Mouse (Mus musculus) heart, embryonic 14.5 days (tissue): Measurements from ENCODE around the gene Dmac2. TPM values are rescaled to one million over a fixed set of nuclear protein-coding genes. Genes with fewer than 3 reads are reported as not detected.

Experiments used
- ATAC-seq: fragments of 200-750 bp; cut with Nextera tagmentation; 2 replicates; pipeline ENCODE4 v1.8.0; 2017; ENCODE audit warnings: low read depth, moderate TSS enrichment; ENCODE audit not compliant: insufficient number of reproducible peaks, insufficient read depth, low FRiP score
- H3K27ac ChIP-seq, 2 experiments: fragments of 200-500 bp in 1 of 2; fragments of 300-500 bp in 1 of 2; sonication (generic) in 1 of 2; replicated peaks in 1 of 2; 2 replicates each; pipeline ENCODE4 v1.5.1; 2012 to 2014; ENCODE audit warnings: low read depth in 2 of 2, low read length in 2 of 2, control low read depth in 1 of 2, mild to moderate bottlenecking in 1 of 2, mixed read lengths in 1 of 2; ENCODE audit not compliant: control insufficient read depth in 1 of 2, insufficient read depth in 1 of 2
- H3K27me3 ChIP-seq: fragments of 300-500 bp; sonication (generic); 2 replicates; pipeline ENCODE4 v1.6.1; 2014; ENCODE audit warnings: mild to moderate bottlenecking, low read length, control low read depth; ENCODE audit not compliant: control insufficient read depth, insufficient read depth
- H3K36me3 ChIP-seq: fragments of 300-500 bp; sonication (generic); 2 replicates; pipeline ENCODE4 v1.6.1; 2014; ENCODE audit warnings: mild to moderate bottlenecking, control low read depth, low read length, mixed read lengths; ENCODE audit not compliant: control insufficient read depth, insufficient read depth
- H3K4me1 ChIP-seq, 2 experiments: fragments of 200-500 bp in 1 of 2; fragments of 300-500 bp in 1 of 2; sonication (generic) in 1 of 2; 2 replicates each; pipeline ENCODE4 v1.6.1; 2012 to 2014; ENCODE audit warnings: low read length in 2 of 2, control low read depth in 1 of 2, mixed read lengths in 1 of 2; ENCODE audit not compliant: control insufficient read depth in 2 of 2, insufficient read depth in 2 of 2
- H3K4me2 ChIP-seq: fragments of 300-500 bp; sonication (generic); 2 replicates; pipeline ENCODE4 v1.6.1; 2014; ENCODE audit warnings: mild to moderate bottlenecking, low read length
- H3K4me3 ChIP-seq, 2 experiments: fragments of 200-500 bp in 1 of 2; fragments of 300-500 bp in 1 of 2; sonication (generic) in 1 of 2; 2 replicates each; pipeline ENCODE4 v1.5.1; 2012 to 2014; ENCODE audit warnings: low read length in 2 of 2, mild to moderate bottlenecking in 2 of 2, control low read depth in 1 of 2, low read depth in 1 of 2, moderate library complexity in 1 of 2; ENCODE audit not compliant: control insufficient read depth in 1 of 2, insufficient read depth in 1 of 2
- H3K9ac ChIP-seq: fragments of 300-500 bp; sonication (generic); 2 replicates; pipeline ENCODE4 v1.6.1; 2014; ENCODE audit warnings: mild to moderate bottlenecking, low read length
- H3K9me3 ChIP-seq: fragments of 300-500 bp; sonication (generic); 2 replicates; pipeline ENCODE4 v1.6.1; 2016; ENCODE audit warnings: low read length, control low read depth; ENCODE audit not compliant: control insufficient read depth
- WGBS: fragments of 180-500 bp; shearing (Covaris S2); extraction: QIAGEN DNeasy Blood & Tissue Kit; methylation state at CpG from one replicate; pipeline ENCODE4 v1.1.7; 2014; 5-methylcytosine and 5-hydroxymethylcytosine counted together
- polyA plus RNA-seq: library from polyadenylated mRNA; unstranded; fragments of >200 nt; fragmentation: Nextera tagmentation; extraction: Ambion mirVana; gene quantifications from 2 replicates; pipeline ENCODE4 v1.2.1, GENCODE M21; 2014

The Dmac2 gene
- polyA plus RNA-seq, 1 experiment from 2014 or later: 62.7 TPM

- Histone ChIP-seq H3K4me3 (no peak overlapping the region), H3K4me2 (no peak overlapping the region), H3K9me3 (no peaks in the 10 kb centered on the region), H3K27ac (no peak overlapping the region), H3K9ac (no peak overlapping the region), H3K4me1 (peaks cover 5 to 6% of the 10 kb centered on the region in 2 experiments), H3K36me3 (peaks cover 20% of the 10 kb centered on the region), H3K27me3 (no peaks in the 10 kb centered on the region)
- 76% methylated on average over 10 of the region's 10 CpGs for WGBS
- ATAC-seq: no peak
Measured at GRCm38 (mm10) chr7:25617376-25618160, 1.6 kb upstream of the Dmac2 start.

DNA sequence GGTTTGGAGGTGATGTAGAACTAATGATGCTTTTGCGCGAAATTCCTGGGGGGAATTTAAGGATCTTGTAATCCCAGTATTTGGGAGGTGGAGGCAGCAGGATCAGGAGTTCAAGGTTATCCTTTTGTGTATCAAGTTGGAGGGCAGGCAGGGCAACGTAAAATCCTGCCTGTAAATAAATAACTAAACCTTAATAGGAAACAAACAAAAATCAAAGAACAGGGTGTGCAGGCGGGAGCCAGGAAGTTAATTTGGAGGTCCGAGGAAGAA, 443 bp downstream of the Dmac2 start:
- H3K4me3 ChIP-seq: peak overlapping the region; percentile 81 to 87
- ATAC-seq: no peak
- 25% methylated on average over 5 of the region's 5 CpGs for WGBS

GRCm38 (mm10) chr7:25620101-25620500, 887 bp downstream of the Dmac2 start:
- H3K27me3 ChIP-seq: no peaks in the 10 kb centered on the region
- peak overlapping the region in 1 of 2 experiments; percentile 77; a peak in 1 of 4 replicates for H3K27ac ChIP-seq
- H3K4me1 ChIP-seq: peaks cover 5 to 9% of the 10 kb centered on the region in 2 experiments
- no peaks in the 10 kb centered on the region for H3K9me3 ChIP-seq
- no peak for ATAC-seq
- H3K36me3 ChIP-seq: peaks cover 44% of the 10 kb centered on the region
- no peak overlapping the region for H3K9ac ChIP-seq
- peak overlapping the region in 1 of 2 experiments; percentile 81; a peak in 2 of 4 replicates for H3K4me3 ChIP-seq
- 89% methylated on average over 5 of the region's 5 CpGs for WGBS
- H3K4me2 ChIP-seq: peak overlapping the region; percentile 86

More for the DNA sequence above, 443 bp downstream of the Dmac2 start:
- Histone ChIP-seq H3K4me1 (peaks cover 5 to 8% of the 10 kb centered on the region in 2 experiments), H3K27me3 (no peaks in the 10 kb centered on the region), H3K27ac (peak overlapping the region; percentile 51 to 77), H3K9me3 (no peaks in the 10 kb centered on the region), H3K9ac (peak overlapping the region; percentile 79), H3K4me2 (peak overlapping the region; percentile 86), H3K36me3 (peaks cover 39% of the 10 kb centered on the region)

- 90% methylated on average over 11 of the region's 11 CpGs for WGBS
- peaks cover 5 to 15% of the 10 kb centered on the region in 2 experiments for H3K4me1 ChIP-seq
- peaks cover 47% of the 10 kb centered on the region for H3K36me3 ChIP-seq
- no peak for ATAC-seq
- H3K9me3 ChIP-seq: no peaks in the 10 kb centered on the region
- no peaks in the 10 kb centered on the region for H3K27me3 ChIP-seq
- no peak overlapping the region for H3K9ac ChIP-seq
- no peak overlapping the region for H3K4me2 ChIP-seq
- no peak overlapping the region for H3K27ac ChIP-seq
- no peak overlapping the region for H3K4me3 ChIP-seq
Measured at GRCm38 (mm10) chr7:25620751-25621150, 1.5 kb downstream of the Dmac2 start.

- Histone ChIP-seq H3K9me3 (no peaks in the 10 kb centered on the region), H3K4me1 (peaks cover 14 to 43% of the 10 kb centered on the region in 2 experiments), H3K27me3 (no peaks in the 10 kb centered on the region), H3K36me3 (peaks cover 49% of the 10 kb centered on the region), H3K9ac (no peak overlapping the region), H3K4me3 (no peak overlapping the region), H3K27ac (no peak overlapping the region; a peak in 1 of 4 replicates), H3K4me2 (no peak overlapping the region)
- ATAC-seq: no peak
- WGBS: 88% methylated on average over 11 of the region's 11 CpGs
Measured at GRCm38 (mm10) chr7:25623857-25624370, 4.7 kb downstream of the Dmac2 start.

GRCm38 (mm10) chr7:25624851-25625250, 5.6 kb downstream of the Dmac2 start:
- peaks cover 56% of the 10 kb centered on the region for H3K36me3 ChIP-seq
- 31% methylated on average over 5 of the region's 5 CpGs for WGBS
- no peak overlapping the region for H3K4me2 ChIP-seq
- peak overlapping the region in 1 of 2 experiments; percentile 65; a peak in 2 of 4 replicates for H3K27ac ChIP-seq
- ATAC-seq: no peak
- H3K4me3 ChIP-seq: no peak overlapping the region
- peaks cover 14 to 40% of the 10 kb centered on the region in 2 experiments for H3K4me1 ChIP-seq
- no peaks in the 10 kb centered on the region for H3K9me3 ChIP-seq
- H3K27me3 ChIP-seq: no peaks in the 10 kb centered on the region
- H3K9ac ChIP-seq: no peak overlapping the region

DNA sequence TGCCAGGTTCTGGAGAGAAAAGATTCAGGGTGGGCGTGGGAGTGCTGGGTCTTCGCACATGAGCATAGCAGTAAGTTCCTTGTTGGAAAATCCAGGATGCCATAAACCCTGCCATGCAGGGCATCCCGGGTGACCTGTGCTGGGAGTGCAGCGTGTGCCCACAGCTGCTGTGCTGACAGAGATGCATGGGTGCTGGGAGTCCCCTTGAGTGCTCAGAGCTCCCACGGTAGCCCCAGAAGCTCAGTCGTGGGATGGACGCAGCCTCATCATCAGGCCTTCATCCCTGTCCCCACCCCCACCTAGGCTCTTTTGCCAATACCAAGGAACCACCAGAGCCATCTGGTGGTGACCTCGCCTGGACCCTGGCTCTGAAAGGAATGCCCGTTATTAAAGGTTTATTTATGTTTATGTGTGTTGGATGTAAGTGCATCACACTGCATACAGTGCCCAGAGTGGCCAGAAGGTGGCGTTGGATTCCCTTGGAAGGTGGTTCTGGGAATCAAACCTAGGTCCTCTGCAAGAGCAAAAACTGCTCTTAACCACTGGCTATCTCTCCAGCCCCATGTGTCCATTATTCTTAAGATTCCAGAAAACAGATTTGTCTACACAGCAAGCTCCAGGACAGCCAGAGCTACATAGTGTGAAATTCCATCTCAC, 6.5 kb downstream of the Dmac2 start:
- WGBS: 77% methylated on average over 10 of the region's 10 CpGs
- no peaks in the 10 kb centered on the region for H3K27me3 ChIP-seq
- H3K4me2 ChIP-seq: no peak overlapping the region
- no peak overlapping the region for H3K9ac ChIP-seq
- peak overlapping the region in 1 of 2 experiments; percentile 79; a peak in 3 of 4 replicates for H3K27ac ChIP-seq
- no peak for ATAC-seq
- peaks cover 11 to 37% of the 10 kb centered on the region in 2 experiments; a peak in 3 of 4 replicates for H3K4me1 ChIP-seq
- no peak overlapping the region for H3K4me3 ChIP-seq
- H3K36me3 ChIP-seq: peaks cover 63% of the 10 kb centered on the region
- H3K9me3 ChIP-seq: no peaks in the 10 kb centered on the region
